Mouse (Mus musculus): ENCODE data around the gene Gm28043.
"Not testable (repeated sequence)": the region's sequence is repeated elsewhere in the genome, so short reads cannot be mapped to it uniquely, and the experiment has no call there.

Gm28043 gene

DNA sequence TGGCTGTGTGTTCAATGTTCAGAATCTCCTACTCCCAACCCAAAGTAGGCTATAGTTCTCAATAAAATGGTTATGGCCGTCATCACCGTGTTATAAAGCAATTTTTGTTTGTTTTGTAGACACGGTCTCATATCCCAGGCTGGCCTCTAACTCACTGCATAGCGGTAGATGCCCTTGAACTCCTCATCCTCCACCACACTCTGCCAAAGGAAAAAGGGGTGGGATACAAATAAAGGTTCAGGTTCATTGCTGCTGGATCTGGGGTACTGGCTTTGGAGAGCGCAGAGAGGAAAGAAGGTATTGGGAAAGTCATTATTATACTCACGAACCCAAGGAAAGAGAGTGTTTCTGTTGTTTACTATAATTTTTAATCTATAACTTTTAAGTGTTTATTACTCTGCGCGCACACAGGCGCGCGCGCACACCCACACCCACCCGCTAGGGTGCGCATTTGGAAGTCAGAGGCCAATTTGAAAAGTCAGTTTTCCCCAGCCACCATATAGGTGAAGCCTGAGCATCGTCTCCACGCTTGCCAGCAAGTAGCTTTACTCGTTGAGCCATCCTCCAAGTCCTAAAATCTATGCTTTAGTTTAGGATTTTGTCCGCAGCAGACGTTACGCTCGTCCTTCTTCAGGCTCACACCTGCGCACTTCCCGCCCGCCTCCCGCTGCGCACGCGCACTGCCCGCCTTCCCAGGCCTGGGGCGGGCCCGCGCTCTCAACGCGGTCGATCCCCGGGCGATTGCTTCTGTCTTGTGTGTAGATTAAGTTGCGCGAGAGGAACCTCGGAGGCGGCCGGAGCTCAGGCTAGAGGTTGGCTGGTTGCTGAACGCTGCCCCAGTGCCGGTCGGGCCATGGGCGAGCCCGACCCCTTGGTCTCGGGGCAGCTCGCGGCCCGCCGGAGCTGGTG is at the start of gene Gm28043, which contains the start of gene Rnf8:
Gm28043 (plus strand) TSS at position 762 of the 909 bp plus-strand sequence.
Rnf8 (plus strand) TSS at position 676 of the 909 bp plus-strand sequence.
- peak; percentile 92 to 96 for DNase-seq

DNA sequence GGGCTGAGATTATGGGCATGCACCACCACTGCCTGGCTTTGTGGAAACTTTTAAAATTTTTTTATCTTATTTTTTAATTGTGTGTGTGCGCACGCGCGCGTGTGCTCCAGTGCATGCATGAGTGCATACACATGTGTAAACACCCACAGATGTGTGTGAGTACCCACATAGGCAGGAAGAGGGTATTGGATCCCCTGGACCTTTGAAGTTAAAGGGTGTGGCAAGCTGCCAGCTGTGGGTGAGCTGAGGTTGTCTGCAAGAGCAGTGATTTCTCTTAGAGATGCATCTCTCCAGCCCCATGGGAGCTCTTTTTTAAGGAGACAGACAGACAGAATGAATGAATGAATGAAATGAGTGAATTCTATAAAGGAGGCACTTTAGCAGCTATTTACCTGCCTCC is 49.2 kb upstream of the Gm28043 start:
- no peak for DNase-seq

DNA sequence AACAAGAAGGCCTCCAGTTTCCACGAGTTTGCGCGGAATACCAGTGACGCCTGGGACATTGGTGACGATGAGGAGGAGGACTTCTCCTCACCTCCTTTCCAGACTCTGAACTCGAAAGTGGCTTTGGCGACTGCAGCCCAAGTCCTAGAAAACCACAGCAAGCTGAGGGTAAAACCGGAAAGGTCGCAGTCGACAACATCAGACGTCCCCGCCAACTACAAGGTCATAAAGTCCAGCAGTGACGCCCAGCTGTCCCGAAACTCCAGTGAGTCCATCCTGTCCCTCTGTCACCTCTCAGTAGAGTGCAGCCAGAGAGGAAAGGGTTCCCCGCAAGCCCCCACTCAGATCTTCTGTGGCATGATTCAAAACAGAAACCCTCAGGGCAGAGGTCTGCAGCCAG is 46.2 kb upstream of the Gm28043 start:
- no peak for DNase-seq

DNA sequence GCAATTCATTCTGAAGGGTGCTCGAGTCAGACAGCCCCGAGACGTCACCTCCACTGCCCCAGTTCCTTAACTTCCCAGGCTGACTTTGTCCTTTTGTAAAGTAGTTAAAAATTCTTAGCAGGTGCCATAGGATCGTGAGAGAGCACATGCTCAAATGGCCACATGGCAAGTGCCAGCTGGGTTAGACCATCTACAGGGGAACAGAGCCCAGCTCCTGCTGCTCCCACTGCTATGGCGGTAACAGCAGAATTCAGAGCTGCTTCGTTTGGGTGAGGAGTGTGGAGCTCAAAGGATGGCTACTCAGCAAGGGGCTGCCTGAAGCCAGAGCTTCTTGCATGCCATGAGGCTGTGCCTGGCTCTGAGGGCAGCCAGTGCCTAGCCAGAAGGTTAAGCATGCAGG is 44.8 kb upstream of the Gm28043 start:
- DNase-seq = peak; percentile 36 to 41

DNA sequence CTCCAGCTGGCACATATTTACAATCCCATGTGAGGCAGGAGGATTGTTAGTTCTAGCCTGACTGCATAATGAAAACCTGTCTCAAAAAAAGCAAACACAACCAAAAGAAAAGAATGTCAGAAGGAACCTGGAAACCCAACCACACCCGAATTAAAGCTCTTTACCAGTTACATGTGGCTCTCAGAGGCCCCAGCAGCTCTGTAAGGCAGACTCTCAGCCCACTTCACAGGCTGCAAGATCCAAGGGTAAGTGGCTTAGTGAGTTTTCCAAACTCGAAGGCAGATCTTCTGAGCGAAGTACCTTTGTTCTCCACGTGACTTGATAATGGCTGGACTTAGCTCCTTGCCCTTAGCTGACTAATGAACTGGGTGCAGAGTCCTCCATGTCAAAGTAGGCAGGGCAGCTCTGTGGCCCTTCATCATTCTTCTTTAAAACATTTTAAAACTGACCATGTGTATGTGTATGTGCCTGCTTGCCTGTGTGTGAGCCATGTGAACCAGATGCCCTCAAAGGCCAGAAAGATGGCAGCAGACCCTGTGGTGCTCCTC is 35.0 kb upstream of the Gm28043 start:
- no peak for DNase-seq

DNA sequence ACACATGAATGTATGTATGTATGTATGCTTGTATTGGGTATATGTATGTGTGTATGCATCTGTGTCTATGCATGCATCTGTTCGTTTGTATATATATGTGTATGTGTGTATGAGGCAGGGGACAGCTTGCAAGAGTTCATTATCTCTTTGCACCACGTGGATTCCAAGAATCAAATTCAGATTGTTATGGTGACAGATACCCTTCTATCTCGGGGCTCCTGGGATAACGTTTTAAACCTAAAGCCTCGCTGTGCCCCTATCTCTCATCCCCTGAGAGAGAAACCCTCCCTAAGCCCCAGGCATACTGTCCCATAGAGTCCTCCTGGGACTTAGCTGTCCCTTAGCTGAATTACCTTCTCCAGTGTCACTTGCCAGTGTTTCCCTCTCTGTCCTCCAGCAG is 31.1 kb upstream of the Gm28043 start:
- no peak for DNase-seq

DNA sequence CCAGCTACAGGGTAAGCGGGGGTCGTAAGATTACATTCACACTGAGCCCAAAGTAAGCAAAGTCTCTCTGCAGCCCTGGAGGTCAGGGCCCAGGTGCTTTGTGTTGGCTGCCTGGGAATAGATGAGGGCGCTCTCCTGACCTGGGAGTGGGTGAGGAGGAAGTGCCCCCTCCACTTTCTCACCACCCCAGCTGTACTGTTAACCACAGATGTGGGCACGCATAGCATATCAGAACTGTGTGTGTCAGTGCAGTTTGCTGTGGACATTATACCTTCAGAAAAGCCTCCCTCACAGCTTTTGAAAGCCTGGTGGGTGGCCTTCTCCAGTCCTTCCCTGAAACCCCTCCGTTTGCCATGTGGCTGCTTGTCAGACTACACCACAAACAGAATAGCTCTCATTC is 30.4 kb upstream of the Gm28043 start:
- no peak for DNase-seq

DNA sequence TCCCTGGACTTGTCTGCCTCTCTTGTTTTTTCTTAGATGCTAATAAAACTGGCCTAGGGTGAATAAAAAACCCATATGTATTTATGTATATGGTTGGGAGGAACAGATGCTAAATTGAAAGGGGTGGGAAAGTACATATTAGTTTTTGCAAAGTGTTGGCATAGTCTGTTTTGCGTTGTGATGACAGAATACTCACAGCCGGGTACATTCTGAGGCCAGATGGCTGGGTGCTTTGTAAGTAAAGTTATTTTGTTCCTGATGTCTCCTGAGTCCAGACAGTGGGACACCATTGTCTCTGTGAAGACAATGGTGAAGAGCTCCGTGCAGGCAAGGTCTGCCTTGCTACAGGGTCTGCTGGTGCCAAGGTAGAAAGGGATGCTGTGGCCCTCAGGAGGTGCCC is 29.9 kb upstream of the Gm28043 start:
- no peak for DNase-seq

DNA sequence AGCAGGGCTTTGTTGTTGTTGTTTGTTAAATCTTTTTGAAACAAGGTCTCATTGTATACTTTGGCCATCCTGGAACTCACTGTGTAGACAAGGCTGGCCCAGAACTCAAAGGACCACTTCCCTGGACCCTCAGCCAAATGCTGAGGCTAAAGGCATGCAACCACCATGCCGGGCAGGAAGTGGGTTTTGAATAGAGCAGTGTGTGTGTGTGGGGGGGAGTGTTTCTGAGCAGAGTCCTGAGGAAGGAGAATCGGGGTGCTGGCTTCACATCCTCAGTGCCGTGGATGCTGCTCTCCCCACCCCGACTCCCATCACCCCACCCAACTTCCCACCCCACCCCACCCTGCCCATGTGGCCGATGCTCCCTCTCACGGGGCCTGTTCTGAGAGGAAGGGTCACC is 29.2 kb upstream of the Gm28043 start:
- no peak for DNase-seq

DNA sequence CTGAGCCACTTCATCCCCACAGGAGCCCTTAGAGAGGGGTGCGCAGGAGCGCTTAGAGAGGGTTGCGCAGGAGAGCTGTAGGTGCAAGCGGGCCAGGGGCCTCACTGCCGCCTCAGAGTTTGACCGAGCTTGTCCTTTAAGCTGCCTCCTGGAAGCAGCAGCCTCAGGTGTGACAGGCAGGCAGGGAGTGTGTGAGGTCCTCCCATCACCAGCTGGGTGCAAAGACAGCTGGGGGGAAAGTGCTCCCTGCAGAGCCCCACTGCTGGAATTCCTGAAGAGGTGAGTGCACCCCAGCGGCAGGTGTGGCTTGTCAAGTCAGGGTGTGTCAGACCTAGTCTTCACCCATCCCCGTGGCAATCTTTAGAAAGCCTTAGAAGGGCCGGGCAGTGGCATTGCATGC is 27.8 kb upstream of the Gm28043 start:
- no peak for DNase-seq

DNA sequence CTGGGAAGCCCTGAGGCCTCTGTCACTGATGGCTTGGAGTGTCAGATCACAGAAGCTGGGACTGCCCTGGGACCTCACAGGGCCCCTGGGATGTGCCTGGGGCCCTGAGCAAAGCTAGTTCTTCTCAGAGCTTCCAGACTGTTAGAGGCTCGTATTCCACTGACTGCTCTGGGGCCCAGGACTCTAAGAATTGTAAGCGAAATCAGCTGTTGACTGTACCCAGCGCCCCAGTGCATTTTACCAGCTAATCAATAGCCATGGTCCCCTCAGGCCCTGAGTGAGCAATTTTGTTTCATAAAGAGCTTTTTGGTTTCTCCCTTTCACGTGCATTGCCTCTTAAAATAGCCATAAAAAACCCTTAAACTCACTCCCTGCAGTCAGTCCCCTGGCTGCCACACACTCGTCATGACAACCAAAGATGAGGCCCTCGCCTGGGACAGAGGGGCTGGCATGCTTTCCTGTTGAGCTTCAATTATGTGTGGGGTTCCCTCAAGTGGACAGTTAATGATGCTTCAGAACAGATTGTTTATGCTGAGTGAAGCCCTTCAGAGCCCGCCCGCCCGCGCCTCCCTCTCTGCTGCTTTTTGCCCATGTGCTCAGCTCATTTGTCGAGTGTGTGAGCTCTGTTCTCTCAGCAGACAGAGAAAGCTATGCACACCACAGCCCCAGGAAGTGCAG is 25.3 kb upstream of the Gm28043 start:
- no peak for DNase-seq

DNA sequence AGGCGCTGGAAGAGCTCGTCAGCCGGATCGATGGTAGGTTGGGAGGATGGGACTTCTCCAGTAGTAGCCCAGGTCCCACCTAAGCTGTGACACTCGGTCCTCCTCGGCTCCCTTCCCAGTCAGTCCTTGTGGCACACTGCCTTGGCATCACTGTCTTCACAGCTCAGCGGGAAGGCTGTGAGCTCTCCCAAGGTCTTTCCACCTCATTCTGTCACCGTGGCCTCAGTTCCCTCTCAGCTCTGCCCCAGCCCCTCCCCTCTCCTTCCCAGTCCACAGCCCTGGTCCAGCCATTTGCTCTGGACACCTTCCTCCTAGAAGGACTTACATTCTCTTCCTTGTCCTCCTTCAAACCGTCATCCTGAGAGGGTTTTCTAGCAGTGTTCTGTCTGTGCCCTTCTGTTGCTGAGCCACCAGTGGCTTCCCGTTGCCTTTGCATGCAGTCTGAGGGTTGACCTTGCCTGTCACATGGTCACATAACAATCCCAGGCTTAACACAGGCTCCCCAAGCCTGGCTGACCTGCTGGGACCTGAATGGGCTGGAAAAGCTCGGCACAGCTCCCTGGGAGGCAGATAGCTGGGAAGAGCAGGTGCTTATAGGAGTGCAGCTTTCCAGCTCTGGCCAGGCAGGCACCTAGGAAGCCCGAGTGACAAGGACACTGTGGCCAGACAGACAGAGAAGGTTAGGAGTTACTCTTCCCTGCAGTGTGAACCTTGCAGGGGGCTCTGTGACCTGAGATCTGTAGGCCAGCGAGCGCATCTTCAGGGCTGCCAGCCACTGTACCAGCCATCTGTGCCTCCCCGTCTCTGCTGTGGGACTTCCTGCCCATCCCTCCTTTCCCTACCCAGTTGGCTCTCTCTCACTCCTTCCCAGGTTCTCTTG is 18.5 kb upstream of the Gm28043 start:
- DNase-seq = peak; percentile 70 to 74

DNA sequence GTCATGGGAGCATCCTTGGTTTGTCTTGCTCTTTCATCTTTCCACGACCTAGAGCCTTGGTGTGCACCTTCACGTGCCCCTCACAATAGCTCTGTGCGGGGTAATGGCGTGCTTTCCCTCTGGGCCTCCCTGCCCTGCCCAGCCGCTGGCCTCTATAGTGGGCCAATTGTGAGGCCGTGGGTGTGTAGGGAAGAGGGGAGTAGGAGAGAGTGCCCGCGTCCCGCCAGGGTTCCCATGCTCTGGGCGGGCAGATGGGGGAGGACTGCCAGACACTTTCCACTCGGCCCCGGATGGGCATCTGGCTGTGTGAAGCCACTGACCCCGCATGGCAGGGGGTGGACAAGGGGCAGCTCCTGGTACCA is 17.9 kb upstream of the Gm28043 start:
- no peak for DNase-seq

DNA sequence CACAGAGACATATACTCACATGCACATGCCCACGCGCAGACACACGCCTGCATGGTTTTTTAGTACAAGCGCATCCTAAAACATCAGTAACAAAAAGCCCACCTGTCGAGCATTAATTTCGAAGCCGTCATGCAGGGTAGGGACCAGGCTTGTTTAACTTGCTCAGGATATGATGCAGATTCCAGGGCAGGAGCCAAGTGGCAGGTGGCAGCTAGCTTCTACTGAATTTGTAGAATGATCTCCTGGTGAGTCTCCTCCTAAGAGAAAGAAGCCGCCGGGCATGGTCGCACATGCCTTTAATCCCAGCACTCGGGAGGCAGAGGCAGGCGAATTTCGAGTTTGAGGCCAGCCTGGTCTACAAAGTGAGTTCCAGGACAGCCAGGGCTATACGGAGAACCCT is 15.6 kb upstream of the Gm28043 start:
- DNase-seq = peak; percentile 36 to 43

DNA sequence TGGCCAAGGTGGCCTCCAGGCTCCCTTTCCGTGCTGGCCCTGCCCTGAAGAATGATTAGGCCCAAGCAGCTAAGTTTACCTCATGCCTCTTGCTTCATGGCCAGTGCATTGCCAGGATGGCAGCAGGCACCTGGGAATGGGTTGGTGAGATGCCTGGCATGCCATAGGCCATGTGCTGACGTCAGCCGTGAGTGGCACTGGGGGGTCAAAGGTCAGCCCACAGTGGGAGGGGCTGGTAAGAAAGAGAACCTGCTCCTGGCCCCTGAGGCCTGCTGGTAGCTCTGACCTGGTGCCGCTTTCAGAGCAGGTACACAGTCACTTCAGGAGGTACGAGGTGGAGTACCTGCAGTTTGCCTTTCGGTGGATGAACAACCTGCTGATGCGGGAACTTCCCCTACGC is 15.1 kb upstream of the Gm28043 start:
- DNase-seq = no peak

DNA sequence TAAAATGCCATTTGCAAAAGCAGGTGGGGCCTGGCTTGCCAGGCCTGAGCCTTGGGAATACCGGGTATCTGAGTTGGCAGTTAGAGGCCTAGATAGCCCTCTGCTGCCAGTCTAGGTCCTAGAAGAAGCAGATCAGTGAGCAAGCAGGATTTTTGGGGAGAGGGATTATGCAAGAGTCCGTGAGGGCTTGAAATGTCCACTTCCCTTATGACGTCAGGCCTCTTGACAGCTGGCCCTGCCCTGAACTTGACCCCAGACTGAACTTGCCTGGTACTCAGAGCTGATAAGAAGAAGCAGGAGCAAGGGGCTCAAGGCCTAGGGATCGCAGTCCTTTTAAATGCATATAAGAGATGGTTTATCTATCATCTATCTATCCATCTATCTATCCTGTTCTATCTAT is 13.3 kb upstream of the Gm28043 start:
- DNase-seq = no peak

DNA sequence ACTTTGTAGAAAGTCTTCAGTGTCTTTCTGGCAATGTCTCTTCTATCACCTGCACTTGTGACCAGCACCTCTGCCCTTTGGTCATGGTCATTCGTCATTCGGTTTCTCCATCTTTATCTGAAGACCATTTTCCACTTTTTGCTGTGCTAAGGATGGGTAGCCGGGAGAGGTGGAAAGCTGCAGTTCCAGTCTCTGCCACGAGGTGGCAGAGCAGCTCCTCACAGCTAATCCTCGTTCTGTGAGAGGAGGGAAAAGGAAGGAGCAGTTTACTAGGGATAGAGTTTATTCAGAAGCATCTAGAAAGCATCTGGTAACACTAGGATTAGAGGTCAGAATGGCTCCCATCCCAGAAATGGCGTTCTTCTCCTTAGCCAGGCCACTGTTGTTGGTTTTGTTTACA is 11.4 kb upstream of the Gm28043 start:
- DNase-seq = peak; percentile 81 to 90

DNA sequence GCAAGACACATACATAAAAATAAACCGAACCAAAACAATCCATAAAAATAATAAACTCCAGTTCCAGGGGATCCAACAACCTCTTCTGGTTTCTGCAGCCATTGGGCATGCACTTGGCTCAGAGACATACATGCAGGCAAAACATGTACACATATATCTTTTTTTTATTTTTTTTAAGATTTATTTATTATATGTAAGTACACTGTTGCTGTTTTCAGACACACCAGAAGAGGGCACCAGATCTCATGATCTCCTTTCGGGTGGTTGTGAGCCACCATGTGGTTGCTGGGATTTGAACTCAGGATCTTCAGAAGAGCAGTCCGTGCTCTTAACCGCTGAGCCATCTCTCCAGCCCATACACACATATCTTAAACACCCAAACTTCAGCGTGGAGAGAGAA is 1.2 kb upstream of the Gm28043 start:
- not testable (repeated sequence) for DNase-seq

DNA sequence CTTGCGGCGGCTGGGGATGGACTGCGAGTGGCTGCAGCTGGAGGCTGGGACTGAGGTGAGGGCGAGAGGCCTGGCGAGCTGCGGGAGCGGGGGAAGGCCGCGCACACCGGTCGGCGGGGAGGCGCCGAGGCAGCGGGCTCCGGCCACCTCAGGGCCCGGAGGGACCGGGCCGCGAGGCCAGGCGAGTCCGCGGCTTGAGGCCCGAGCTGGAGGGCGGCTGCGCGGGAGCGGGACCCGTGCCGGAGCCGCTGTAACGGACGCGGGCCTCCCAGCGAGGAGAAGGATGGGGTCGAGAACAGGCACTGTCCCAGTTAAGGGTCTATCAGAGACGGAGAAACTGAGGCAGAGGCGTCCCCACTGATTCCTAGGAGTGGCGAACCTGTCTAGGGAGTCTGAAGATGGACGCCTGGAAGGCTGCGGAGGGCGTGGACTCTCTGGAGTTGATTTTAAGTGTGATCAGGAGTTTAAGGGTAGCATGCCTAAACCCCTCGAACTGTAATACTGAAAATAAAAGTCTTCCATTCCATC is 412 bp downstream of the Gm28043 start:
- no peak for DNase-seq

DNA sequence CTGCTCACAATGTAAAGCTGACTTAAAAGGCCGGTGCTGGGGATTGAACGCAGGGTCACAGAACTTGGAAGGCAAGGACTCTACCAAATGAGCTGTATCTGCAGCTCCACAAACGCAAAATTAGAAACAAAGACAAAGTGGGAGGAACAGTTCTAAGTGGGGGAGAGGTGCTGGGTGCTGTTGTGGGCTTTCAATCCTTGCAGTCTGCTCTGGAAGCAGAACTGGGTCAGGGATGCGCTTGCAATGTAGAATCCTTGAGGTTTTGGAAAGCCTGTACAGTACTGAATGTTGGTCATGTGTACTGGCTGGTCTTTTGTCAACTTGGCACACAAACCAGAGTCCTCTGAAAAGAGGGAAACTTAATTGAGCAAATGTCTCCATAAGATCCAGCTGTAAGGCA is 940 bp downstream of the Gm28043 start:
- no peak for DNase-seq

DNA sequence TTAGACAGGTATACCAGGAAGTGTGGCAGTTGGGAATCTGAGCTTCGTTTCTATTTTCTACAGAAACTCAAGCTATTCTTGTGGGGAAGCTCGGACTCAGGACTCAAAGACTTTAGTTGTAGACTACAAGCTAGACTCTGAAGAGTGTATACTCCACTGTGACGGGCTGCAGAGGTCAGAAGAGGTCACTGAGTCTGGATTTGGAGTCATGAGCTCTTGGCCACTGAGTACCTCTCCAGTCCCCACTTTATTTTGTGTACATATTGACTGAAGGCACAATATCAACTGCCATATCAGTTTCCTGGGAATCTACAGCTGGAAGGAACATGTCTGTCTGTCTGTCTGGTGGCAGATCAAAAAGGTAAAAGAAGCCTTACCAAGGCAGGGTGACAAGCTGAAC is 4.6 kb downstream of the Gm28043 start:
- no peak for DNase-seq

DNA sequence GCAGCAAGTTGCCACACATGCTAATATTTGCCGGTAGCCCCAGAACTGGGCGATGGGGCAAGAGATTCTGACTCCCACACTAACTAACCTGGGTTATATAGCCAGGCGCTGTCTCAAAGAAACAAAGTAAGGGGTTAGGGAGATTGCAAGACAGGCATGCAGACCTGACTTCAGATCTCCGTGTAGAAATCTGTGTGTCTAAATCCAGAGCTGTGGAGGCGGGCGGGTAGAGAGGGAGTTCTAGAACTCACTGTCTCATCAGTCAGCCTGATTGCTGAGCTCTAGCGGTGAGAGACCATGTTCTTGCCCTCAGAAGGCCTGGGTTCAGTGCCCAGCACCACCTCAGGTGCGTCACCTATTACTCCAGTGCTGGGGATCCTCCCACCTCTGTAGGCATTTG is 8.8 kb downstream of the Gm28043 start:
- no peak for DNase-seq

DNA sequence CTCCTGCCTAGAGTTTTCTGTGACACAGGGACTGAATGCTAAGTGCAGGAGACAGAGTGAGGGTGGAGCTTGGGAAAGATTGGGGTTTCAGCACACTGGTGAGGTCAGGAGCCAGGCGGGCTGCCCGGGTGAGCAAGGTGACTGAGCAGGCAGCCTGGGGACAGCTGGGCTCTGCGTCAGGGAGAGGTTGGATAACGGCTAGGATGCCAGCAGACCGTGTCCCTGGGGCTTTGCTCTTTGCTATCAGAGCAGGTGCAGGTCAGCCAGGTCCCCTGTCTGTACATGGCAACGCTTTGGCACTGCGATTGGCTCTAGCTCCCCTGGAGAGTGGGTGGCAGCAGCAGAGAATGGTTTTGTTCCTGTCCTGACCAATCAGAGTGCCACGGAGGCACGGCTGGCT is 12.6 kb downstream of the Gm28043 start:
- no peak for DNase-seq

All from cerebellum, adult 18-20 months (tissue).